Mouse (Mus musculus) v-Abl transformed pro-B cells (cell line): Measurements from ENCODE around the gene Cryga.
"Not testable (repeated sequence)": the region's sequence is repeated elsewhere in the genome, so short reads cannot be mapped to it uniquely, and the experiment has no call there.

Source experiments
- in situ Hi-C, 2 experiments: fragments of 400-800 bp; cut with MboI; formaldehyde crosslinking; loops; one replicate each; pipeline ENCODE4 v1.15.1; 2025; ENCODE audit not compliant: unreplicated experiment in 2 of 2

Gene Cryga

GRCm38 (mm10) chr1:65107654-65108279 is 4.6 kb upstream of the Cryga start:
- in situ Hi-C loops: loop anchor here in 1 of 2 experiments (25.0 kb wide), 1 partner anchor 280 kb away; no protein-coding TSS in a partner anchor

- in situ Hi-C loops: no loop called here
These were observed 6.2 kb downstream of the Cryga start for GRCm38 (mm10) chr1:65096953-65097352.

- in situ Hi-C loops: no loop called here
These were observed 11.6 kb downstream of the Cryga start for GRCm38 (mm10) chr1:65091566-65091965.

- in situ Hi-C loops: no loop called here
These were observed 12.8 kb downstream of the Cryga start for GRCm38 (mm10) chr1:65090370-65090769.

GRCm38 (mm10) chr1:65088567-65089356 is 14.4 kb downstream of the Cryga start:
- in situ Hi-C loops: no loop called here

- in situ Hi-C loops: no loop called here
These were observed 21.0 kb downstream of the Cryga start, which contains the start of gene Crygb for GRCm38 (mm10) chr1:65082188-65082587. Crygb (minus strand) TSS chr1:65082288.

- in situ Hi-C loops: no loop called here
These were observed 27.6 kb downstream of the Cryga start for GRCm38 (mm10) chr1:65075607-65076006.

- in situ Hi-C loops: no loop called here
These were observed 29.6 kb downstream of the Cryga start, which contains the start of gene Crygc for GRCm38 (mm10) chr1:65073589-65073988. Crygc (minus strand) TSS chr1:65073689.

- in situ Hi-C loops: no loop called here
These were observed 35.3 kb downstream of the Cryga start for GRCm38 (mm10) chr1:65067842-65068241.

- in situ Hi-C loops: no loop called here
These were observed 39.0 kb downstream of the Cryga start for GRCm38 (mm10) chr1:65064201-65064600.

- in situ Hi-C loops: no loop called here
These were observed 39.8 kb downstream of the Cryga start, which contains the start of gene Crygd for GRCm38 (mm10) chr1:65063352-65063751. Crygd (minus strand) TSS chr1:65063452.

GRCm38 (mm10) chr1:65052140-65052539 is 51.0 kb downstream of the Cryga start:
- in situ Hi-C loops: no loop called here

- in situ Hi-C loops: no loop called here
These were observed 51.5 kb downstream of the Cryga start for GRCm38 (mm10) chr1:65051696-65052095.

GRCm38 (mm10) chr1:65050952-65051351 is 52.2 kb downstream of the Cryga start, which contains the start of gene Cryge:
Cryge (minus strand) TSS chr1:65051149.
- in situ Hi-C loops: not testable (repeated sequence)
